Mouse (Mus musculus) brain, embryonic 18.5 days (tissue): Measurements from ENCODE around the gene Syne2.

ENCODE experiments used
- DNase-seq: peaks from one replicate; pipeline ENCODE4 v3.0.0-alpha.2; 2012; ENCODE audit warnings: low read depth, low spot score

The Syne2 gene

DNA sequence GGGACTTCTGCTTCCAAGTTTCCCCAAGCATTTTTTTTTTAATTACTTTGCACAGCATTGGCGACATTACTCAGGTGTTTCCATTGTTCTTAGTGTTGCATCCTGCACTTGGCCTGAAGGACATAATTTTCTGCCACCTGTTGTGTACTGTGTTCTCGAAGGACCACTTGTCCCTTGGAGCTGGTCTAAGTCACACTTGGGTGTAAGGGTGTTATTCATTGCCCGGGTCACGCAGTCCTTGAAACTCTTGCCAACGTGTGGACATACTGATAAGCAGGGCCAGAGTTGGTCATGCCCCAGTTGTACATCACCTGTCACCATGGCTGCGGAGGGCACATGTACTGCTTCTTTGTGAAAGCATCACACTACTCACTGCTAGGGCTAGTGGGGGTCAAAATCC is 228.6 kb downstream of the Syne2 start:
- no peak for DNase-seq

DNA sequence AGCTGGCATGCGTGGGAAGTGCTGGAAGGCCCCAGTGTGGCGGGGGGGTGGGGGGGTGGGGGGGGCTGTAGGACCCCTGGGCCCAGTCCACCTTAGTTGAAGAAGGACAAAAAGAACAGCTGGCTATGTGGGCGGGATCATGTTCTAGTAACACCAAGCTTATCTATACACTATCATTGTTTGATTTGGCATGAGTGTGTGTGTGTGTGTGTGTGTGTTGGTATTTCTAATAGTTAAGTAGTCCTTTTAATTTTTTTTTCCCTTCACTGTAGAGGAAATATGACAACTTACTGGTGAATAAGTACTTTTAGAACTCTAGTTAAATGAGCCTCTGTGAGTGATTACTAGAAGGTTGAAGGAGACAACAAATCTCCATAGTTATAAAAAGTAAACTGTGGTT is 230.0 kb downstream of the Syne2 start:
- DNase-seq: no peak

DNA sequence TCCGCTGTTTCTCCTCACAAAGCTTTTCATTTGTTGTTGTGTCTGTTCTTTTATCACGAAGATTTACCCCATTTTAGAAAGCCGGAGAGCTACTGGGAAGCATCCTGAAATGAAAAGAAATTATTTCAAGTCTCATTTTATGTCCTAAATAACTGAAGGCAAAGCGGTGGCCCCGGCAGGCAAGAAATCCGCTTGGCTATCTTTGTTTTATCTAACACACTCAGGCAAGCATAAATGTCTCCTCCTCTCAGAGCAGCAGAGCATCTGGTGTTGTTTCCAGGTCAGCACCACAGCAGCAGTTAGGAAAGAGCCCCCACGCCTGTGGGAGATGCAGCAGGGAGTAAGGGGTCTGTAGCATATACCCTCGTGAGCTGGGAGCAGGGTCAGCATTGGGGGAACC is 230.7 kb downstream of the Syne2 start:
- no peak for DNase-seq

DNA sequence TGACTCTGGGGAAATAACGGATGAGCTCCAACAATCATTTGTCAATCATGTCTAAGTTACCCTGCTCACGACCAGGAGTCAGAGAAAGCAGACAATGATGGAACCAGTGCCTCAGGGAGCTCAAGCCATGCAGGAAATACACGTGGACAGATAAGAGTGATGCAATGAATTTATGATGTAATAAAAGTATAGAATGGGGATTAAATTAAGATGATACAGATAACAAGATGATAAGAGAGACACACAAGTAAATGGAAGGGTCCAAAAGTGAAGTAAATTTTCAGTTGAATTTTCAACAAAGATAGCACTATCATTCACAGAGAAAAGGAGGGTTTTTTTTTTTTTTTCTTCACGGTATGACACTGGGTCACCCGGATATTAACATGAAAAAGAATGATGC is 231.4 kb downstream of the Syne2 start:
- no peak for DNase-seq

DNA sequence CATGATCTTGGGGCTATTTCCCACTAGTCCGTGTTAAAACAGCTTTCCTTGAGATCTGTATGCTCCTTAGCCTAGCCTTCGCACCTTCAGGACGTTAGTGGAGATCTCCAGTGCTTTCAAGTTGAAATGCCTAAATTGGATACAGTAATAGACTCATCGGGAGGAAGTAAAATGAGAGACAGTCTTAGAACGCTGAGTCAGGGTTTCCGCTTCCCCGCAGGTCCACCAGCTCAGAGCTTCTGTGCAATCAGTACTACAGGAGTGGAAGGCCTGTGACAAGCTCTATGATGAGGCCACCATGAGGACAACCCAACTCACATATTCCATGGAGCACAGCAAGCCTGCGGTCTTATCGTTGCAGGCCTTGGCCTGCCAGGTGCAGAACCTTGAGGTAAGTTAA is 233.9 kb downstream of the Syne2 start:
- DNase-seq: no peak

DNA sequence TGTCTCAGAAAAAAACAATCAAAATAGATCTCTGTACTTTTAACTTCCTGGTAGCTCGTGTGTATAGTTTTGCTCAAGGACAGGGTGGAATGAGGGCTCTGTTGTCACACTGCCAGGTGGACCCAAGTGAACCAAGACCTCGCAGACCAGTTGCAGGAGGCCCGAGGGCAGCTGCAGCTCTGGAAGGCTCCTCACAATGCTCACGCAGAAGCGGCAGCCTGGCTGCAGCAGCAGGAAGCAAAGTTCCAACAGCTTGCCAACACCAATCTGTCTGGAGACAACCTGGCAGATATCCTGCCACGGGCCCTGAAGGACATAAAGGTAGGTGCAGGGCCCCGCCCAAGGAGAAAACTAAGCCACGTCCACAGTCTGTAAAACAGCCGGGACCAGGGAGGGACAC is 236.7 kb downstream of the Syne2 start:
- no peak for DNase-seq

DNA sequence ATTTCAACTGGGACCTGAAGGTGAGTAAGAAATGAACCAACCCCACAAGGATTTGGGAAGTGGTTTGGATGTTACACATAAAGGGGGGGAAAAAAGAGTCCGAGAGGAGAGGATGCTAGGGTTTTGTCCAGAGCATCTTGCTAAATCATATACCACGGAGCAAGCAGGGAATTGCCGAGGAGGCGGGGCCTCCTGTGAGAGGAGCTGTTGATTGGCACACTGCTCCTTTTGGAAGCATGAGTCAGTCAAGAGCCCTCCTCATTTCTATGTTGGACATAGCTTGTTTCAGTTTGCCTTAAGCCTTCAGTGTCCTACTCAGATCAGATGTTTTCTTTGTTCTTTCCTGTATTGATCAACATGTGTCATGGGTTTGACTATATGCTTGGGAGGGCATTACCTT is 245.1 kb downstream of the Syne2 start:
- DNase-seq: no peak

DNA sequence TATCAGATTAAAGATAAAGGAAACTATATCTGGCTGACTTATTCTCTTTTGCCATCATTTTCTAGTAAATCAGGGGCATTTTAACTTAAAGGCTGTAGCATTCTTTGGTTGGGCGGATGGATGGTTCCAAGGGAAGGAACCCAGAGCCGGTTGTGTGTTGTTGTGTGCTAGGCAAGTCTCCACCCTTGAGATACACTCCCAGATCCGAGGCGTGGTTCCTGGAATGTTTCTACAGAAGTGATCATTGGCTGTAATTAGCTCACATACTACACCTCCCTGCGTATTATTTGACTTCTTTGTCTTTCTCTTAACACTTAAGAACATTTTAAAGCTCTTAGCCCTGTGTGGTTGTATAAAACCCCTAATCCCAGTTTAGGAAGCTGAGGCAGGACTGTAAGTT is 252.5 kb downstream of the Syne2 start:
- no peak for DNase-seq

DNA sequence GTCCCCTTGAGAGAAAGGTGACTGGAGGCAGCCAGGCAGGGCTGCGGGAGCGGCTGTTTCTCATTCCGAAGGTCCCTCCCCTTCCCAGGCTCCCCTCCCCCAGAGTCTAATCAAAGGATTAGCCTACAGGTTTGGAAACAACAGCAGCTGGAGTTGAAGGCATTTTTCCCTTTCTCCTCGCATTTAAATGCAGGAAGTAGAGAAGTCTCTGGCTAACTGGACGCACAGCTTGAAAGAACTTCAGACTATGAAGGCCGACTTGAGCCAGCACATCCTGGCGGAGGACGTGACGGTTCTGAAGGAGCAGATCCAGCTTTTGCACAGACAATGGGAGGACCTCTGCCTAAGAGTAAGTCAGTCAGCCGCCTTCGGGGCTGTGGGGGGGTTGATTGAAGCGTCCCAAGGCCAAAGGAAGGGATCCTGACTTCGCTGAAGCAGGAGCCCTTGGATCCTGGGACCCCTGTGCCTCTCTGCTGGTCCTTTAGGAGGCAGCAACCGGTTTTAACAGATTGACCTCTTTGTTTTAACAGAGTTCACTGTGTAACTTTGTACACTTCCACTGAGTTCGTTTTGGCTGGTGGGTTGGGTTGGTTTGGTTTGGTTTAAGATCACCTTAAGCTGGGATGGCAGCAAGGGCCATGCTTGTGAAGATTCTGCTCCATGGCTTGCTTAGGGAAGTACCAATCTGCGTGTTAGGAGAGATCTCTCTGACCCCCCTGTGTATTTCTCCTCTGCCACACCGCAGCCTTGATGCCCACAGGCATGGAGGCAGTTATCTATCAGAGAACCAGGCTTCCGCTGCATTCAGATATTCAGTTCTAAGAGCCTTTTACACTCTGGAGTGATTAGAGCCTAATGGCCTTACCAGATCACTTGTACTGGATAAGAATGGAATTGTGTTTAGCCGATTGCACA is 254.3 kb downstream of the Syne2 start:
- DNase-seq: no peak

DNA sequence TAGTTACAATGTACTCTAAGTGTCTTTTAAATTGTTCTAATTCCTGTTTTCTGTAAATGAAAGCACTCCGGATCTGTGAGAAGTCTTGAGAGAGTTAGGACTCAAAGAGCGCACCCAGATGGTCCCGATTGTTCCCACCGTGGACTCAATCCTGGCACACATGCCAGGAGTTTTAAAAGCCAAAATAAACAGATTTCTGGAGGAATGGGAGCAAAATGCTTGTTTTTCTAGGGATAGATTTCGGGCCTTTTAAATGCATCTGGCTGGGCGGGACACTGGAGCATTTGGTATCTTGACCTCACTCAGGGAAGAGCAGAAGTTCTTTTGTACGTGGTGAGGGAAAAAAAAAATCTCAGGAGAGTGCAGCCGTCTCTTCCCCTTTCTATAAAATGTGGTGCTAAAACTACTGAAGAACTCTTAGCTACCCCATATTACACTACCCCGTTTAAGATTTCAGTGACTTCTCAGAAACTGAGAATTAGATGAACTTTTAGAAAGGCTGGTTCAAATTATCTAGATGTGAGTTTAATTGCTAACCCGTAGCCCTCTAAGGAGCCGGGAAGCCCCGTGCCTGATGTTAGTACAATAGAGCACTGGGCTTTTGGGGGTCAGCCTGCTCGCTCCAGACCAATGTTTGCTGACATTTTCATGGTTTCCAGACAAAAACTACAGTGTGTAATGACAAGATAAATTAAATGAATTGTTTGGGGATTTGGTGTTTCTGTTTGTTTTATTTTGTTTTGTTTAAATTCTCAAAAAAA is 255.3 kb downstream of the Syne2 start:
- DNase-seq: no peak

DNA sequence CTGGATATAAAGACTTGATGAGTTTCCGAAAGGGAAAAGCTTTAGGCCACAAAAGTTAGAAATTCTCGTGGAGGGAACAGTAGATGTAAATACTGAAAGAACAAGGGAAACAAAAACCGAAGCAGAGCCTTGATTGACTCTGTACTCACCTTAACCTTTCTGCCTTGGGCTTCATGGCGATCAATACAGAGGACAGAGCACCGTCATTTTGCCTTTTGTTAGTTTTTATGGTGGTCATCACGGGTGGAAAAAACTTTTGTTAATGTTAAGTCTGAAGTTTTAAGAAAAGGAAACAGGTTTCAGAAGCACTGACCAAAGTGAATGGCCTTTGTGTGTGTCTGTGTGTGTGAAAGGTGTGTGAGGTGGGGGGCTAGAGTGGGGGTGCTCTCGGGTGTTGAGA is 256.0 kb downstream of the Syne2 start:
- no peak for DNase-seq

DNA sequence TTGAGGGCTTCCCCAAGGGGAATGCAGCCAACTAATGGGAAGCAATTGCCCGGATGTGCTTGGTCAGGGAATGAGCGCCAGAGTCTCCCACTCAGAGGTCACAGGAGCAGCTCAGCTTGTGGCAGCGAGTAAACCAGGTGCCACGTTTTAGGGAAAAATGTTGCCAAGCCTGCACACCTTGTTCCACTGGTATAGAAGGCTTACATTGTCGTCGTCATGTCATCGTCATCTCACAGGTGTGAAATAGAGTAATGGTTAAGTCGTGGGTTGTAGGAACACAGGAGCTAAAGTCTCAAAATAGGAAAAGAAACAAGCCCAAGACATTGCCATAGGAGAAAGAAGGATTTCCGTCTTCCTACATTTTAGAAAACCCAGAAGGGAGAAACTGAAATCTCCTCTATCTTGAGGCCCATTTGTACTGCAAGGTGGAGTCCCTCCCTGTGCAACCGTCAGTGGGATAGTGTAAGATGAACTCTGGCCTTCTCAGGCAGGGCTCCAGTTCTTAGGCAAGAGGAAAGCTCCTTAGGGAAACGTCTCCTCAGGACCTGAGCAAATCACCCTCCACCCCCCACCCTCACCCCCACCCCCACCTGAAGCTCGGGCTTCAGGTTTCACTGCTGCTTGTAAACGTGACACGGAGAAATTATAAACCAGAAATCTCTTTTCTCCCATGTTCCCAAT is 263.1 kb downstream of the Syne2 start:
- no peak for DNase-seq

DNA sequence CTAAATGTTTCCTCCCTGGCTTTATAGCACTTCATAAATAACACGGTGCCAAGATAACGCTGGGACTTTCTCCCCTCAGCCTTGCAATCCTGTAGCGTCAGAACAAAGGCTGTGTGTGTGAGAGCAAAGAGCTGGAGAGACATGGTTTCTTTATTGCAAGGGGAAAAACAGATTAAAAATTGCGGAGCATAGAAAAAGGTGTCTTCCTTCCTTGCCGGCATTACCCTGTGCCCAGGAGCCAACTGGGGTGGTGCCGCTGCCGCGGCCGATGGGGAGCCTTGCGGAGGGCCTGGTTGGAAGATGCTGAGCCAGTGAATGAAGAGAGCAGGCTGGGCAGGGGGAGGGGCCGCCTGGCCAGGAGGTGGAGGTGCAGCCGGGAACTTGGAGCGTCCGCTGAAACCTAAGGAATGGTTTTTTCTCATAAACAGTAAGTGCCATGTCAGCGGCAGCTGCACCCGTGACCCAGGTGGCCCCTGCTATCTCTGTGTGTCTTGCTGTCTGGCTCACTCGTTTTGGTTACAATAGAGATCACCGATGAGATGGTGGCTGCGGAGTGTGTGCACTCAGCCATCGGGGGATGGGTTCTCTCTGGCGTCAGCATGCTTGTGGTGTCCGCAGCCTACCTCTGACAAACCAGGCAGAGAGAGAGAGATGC is 263.8 kb downstream of the Syne2 start:
- DNase-seq: peak; percentile 63

DNA sequence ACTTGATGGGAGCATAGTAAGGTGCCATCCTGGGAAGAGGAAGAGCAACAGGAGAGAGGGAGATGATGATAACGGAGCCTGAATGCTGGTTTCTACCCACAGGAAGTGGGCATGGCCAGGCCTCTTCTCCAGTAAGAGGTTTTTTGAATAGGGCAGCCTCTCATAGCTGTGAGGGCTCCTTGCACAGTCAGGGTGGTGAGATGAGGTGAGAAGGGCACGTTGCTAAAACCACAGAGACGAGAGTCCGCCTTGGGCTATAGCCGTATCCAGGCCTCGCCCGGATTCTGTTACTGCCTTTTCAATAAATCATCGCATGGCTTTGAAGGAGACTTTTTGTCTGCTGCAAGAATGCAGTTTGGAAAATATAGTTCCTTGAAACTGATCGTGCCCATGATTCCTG is 267.1 kb downstream of the Syne2 start:
- no peak for DNase-seq

DNA sequence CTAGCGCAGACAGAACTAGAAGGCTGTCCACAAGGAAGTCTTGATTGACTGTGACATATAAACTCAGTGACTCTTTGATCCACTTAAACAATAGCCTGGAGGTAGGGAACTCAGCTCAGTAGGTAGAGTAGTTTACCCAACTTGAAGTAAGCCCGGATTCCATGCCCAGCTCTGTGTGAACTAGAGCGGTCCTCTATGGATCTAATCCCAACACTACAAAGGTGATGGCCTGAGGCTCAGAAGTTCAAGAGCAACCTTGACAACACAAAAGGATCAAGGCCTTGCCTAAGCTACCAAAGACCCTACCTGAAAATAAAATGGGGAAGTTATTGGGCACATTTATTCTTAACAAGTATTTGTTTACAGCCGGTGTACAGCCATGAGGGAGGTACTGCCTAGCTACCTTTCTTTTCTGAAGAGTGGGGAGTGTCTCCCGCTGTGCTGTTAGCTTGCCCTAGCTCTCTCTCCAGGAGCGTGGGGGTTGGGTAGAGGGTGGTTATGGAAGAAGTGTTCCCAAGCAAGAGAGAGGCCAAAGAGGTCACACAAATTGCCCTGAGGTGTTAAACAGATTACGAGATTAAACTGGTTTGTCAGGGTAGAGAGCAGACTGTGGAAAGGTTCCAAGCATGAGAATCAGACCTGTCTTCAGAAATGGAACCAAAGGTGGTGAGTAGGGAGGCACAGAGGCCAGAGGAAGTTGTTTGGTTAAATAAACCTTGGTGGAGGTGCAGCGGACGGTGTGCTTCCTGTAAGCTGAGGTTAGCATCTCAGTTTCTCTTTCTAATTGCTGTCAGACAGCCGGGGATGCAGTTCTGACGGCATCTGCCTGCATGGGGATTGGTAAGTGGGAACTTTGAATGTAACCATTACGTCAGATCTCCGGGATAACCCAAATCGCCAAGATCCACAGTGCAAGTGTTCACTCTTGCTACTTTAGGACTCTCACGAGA is 268.3 kb downstream of the Syne2 start:
- no peak for DNase-seq

DNA sequence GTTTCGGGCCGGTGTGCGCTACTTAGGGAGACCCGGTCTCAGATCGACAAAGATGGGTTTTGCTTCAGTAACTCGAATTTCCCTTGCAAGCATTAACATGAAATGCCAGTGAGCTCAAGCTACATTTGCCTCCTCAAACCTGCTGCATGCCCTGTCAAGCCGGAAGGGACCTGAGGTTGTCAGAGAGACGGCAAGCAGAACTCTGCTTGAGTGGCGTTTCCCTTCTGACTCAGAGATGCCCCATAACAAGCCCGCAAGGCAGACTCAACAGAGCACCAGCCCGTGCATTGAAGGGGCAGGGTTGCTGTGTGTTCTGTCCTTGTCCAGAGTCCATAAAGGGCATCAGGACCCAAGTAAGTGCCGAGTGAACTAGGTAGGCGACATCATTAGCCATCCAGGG is 269.1 kb downstream of the Syne2 start:
- no peak for DNase-seq

DNA sequence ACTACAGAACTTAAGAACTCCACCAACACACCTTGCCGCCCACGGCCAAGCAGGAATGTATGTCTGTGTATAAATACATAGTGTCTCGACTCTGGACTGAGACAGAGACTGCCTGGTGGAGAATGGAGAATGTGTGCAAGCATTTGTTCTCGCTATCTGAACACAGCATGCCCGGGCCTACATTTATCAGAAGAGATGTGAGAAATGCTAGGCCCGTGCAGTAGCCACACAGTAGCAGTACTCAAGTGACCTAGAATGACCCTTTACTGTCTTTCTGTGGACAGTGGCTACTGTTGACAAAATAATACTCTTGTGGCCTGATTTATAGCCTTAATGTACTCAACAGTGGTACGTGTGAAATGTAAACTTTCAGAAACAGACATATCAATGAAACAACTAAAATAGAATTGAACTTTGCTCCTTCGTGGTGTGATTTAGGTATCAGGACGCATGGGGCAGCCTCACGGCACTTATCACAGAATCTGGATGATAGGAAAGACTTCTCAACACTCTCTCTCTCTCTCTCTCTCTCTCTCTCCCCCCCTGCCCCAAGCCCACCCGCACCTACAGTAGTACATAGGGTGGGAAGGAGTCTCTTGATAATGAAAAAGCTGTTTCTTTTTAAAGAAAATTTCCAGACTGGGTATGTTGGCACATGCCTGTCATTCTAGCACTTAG is 275.0 kb downstream of the Syne2 start:
- no peak for DNase-seq

DNA sequence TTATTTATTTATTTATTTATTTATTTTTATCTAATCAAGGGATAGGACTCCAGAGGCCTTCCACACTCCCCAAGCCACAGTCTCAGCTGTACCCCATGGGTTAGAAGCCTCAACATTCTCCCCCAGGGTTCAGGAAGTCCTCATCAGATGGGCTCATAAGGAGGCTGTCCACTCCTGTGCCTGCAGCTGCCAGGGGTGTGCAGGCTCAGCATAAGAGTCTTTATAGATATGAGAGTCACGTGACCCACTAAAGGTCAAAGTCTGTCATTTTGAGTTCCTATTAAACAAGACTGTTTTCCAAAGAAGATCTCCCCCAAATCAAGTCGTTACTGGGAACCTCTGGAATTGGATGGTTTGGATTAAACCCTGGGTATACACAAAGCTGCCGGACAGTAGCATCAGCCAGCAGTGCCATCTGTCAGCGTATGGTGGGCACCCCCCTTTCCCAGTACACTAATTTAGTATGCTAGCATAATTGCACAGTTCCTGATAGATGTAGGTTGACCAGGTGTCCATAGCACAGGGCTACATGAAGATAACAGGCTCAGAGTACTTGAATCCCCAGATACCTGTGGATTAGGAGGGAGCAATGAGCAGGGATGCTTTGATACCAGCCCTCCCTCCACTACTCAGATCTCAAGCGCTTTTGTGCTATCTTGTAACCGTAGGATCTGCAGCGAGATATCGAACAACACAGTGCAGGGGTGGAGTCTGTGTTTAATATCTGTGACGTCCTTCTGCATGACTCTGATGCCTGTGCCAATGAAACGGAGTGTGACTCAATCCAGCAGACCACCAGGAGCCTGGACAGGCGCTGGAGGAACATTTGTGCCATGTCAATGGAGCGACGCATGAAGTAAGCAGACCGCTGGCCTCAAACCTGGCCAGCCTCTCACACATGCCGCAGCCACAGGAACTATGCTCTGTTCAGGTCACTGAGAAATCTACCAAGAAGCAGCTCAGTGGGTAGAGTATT is 276.0 kb downstream of the Syne2 start:
- no peak for DNase-seq
